Mouse (Mus musculus) MEL (cell line): ENCODE results near the gene Cacnb3. TPM values are rescaled to one million over a fixed set of nuclear protein-coding genes. Genes with fewer than 3 reads are reported as not detected.

ENCODE experiments used
- DNase-seq: peaks from one replicate; pipeline ENCODE4 v3.0.0; 2011; ENCODE audit warnings: low read depth, low spot score
- H3K27ac ChIP-seq: 2 replicates; pipeline ENCODE4 v1.5.1; 2012; ENCODE audit warnings: low read depth, mild to moderate bottlenecking, control low read depth, low read length, moderate library complexity; ENCODE audit not compliant: control insufficient read depth
- H3K27me3 ChIP-seq, 2 experiments: fragments of 150-350 bp in 1 of 2; sonication (generic) in 1 of 2; 2 replicates each; pipeline ENCODE4 v1.6.1; 2012; ENCODE audit warnings: low read length in 2 of 2, mild to moderate bottlenecking in 2 of 2, improper control_type of control experiment in 1 of 2, moderate library complexity in 1 of 2; ENCODE audit not compliant: insufficient read depth in 2 of 2, control insufficient read depth in 1 of 2
- H3K36me3 ChIP-seq, 2 experiments: 2 replicates each; pipeline ENCODE4 v1.6.1; 2012 to 2014; ENCODE audit warnings: low read length in 2 of 2, improper control_type of control experiment in 1 of 2, inconsistent platforms in 1 of 2, mild to moderate bottlenecking in 1 of 2; ENCODE audit not compliant: insufficient read depth in 2 of 2, control insufficient read depth in 1 of 2
- H3K4me1 ChIP-seq, 2 experiments: fragments of 150-350 bp in 1 of 2; sonication (generic) in 1 of 2; 2 replicates each; pipeline ENCODE4 v1.6.1; 2012; ENCODE audit warnings: low read length in 2 of 2, improper control_type of control experiment in 1 of 2, mild to moderate bottlenecking in 1 of 2; ENCODE audit not compliant: insufficient read depth in 2 of 2, control insufficient read depth in 1 of 2
- H3K4me3 ChIP-seq, 2 experiments: fragments of 150-350 bp in 1 of 2; sonication (generic) in 1 of 2; 2 replicates each; pipeline ENCODE4 v1.5.1; 2012; ENCODE audit warnings: low read depth in 2 of 2, low read length in 2 of 2, mild to moderate bottlenecking in 2 of 2, moderate library complexity in 2 of 2, control low read depth in 1 of 2, improper control_type of control experiment in 1 of 2; ENCODE audit not compliant: control insufficient read depth in 1 of 2, insufficient read depth in 1 of 2
- H3K79me2 ChIP-seq: 2 replicates; pipeline ENCODE4 v1.6.1; 2012; ENCODE audit warnings: mild to moderate bottlenecking, low read length, moderate library complexity; ENCODE audit not compliant: control insufficient read depth, poor library complexity, insufficient read depth
- H3K9ac ChIP-seq: 2 replicates; pipeline ENCODE4 v1.6.1; 2012; ENCODE audit warnings: low read depth, mild to moderate bottlenecking, control low read depth, low read length, moderate library complexity; ENCODE audit not compliant: control insufficient read depth, poor library complexity, severe bottlenecking
- H3K9me3 ChIP-seq: fragments of 150-350 bp; sonication (generic); replicated peaks from 2 replicates; pipeline ENCODE4 v1.6.1; 2012; ENCODE audit warnings: mild to moderate bottlenecking, low read length, improper control_type of control experiment, moderate library complexity; ENCODE audit not compliant: insufficient read depth
- BHLHE40 ChIP-seq: IDR thresholded peaks from 2 replicates; pipeline ENCODE4 v1.6.1; 2012; ENCODE audit warnings: low read depth, mild to moderate bottlenecking, inconsistent platforms, low read length, improper control_type of control experiment, borderline replicate concordance
- CHD1 ChIP-seq: IDR thresholded peaks from 2 replicates; pipeline ENCODE4 v1.6.1; 2012; ENCODE audit warnings: low read depth, mild to moderate bottlenecking, inconsistent platforms, low read length, improper control_type of control experiment
- CHD2 ChIP-seq: IDR thresholded peaks from 2 replicates; pipeline ENCODE4 v1.6.1; 2011; ENCODE audit warnings: low read length, improper control_type of control experiment
- CTCF ChIP-seq, 3 experiments: IDR thresholded peaks in 2 of 3; conservative IDR thresholded peaks in 1 of 3; 2 replicates each; pipeline ENCODE4 v1.5.1; 2011 to 2012; ENCODE audit warnings: low read length in 3 of 3, low read depth in 2 of 3, mild to moderate bottlenecking in 2 of 3, improper control_type of control experiment in 1 of 3, inconsistent platforms in 1 of 3, mixed read lengths in 1 of 3, moderate library complexity in 1 of 3; ENCODE audit not compliant: control insufficient read depth in 1 of 3, insufficient read depth in 1 of 3, poor library complexity in 1 of 3, severe bottlenecking in 1 of 3
- ELF1 ChIP-seq: IDR thresholded peaks from 2 replicates; pipeline ENCODE4 v1.6.1; 2014; ENCODE audit warnings: low read depth, mild to moderate bottlenecking, inconsistent platforms, low read length, improper control_type of control experiment, moderate library complexity
- JUND ChIP-seq: IDR thresholded peaks from 2 replicates; pipeline ENCODE4 v1.6.1; 2011; ENCODE audit warnings: low read depth, mild to moderate bottlenecking, improper control_type of control experiment, low read length
- KAT2A ChIP-seq: conservative IDR thresholded peaks from 2 replicates; pipeline ENCODE4 v1.6.1; 2012; ENCODE audit warnings: low read depth, low read length, improper control_type of control experiment, inconsistent platforms
- MEF2A ChIP-seq: IDR thresholded peaks from 2 replicates; pipeline ENCODE4 v1.6.1; 2014; ENCODE audit warnings: low read depth, mild to moderate bottlenecking, inconsistent platforms, low read length, improper control_type of control experiment; ENCODE audit not compliant: poor library complexity, insufficient replicate concordance, severe bottlenecking; ENCODE audit errors: extremely low read depth
- MXI1 ChIP-seq: IDR thresholded peaks from 2 replicates; pipeline ENCODE4 v1.6.1; 2011; ENCODE audit warnings: mild to moderate bottlenecking, low read depth, low read length, improper control_type of control experiment
- MYB ChIP-seq: IDR thresholded peaks from 2 replicates; pipeline ENCODE4 v1.6.1; 2011; ENCODE audit warnings: mild to moderate bottlenecking, low read depth, low read length, improper control_type of control experiment
- NRF1 ChIP-seq: IDR thresholded peaks from 2 replicates; pipeline ENCODE4 v1.6.1; 2014; ENCODE audit warnings: low read depth, mild to moderate bottlenecking, inconsistent platforms, low read length, improper control_type of control experiment, moderate library complexity; ENCODE audit not compliant: poor library complexity, insufficient read depth, severe bottlenecking
- POLR2AphosphoS2 ChIP-seq: IDR thresholded peaks from 2 replicates; pipeline ENCODE4 v1.6.1; 2011; ENCODE audit warnings: low read length, improper control_type of control experiment
- POLR2AphosphoS5 ChIP-seq: IDR thresholded peaks from 2 replicates; pipeline ENCODE4 v1.6.1; 2012; ENCODE audit warnings: low read depth, borderline replicate concordance, mild to moderate bottlenecking, inconsistent platforms, low read length, moderate library complexity, mixed read lengths
- RAD21 ChIP-seq: IDR thresholded peaks from 2 replicates; pipeline ENCODE4 v1.6.1; 2011; ENCODE audit warnings: mild to moderate bottlenecking, low read depth, low read length, improper control_type of control experiment
- TBP ChIP-seq: IDR thresholded peaks from 2 replicates; pipeline ENCODE4 v1.8.0; 2011; ENCODE audit warnings: low read depth, low read length, improper control_type of control experiment
- TCF12 ChIP-seq: IDR thresholded peaks from 2 replicates; pipeline ENCODE4 v1.6.1; 2014; ENCODE audit warnings: low read depth, mild to moderate bottlenecking, inconsistent platforms, low read length, improper control_type of control experiment, moderate library complexity
- UBTF ChIP-seq: IDR thresholded peaks from 2 replicates; pipeline ENCODE4 v1.6.1; 2012; ENCODE audit warnings: low read depth, mild to moderate bottlenecking, inconsistent platforms, low read length, improper control_type of control experiment, moderate library complexity, borderline replicate concordance; ENCODE audit not compliant: insufficient read depth
- USF1 ChIP-seq: IDR thresholded peaks from 2 replicates; pipeline ENCODE4 v1.6.1; 2014; ENCODE audit warnings: low read depth, mild to moderate bottlenecking, inconsistent platforms, low read length, improper control_type of control experiment, moderate library complexity
- ZC3H11A ChIP-seq: IDR thresholded peaks from 2 replicates; pipeline ENCODE4 v1.6.1; 2012; ENCODE audit warnings: low read depth, mild to moderate bottlenecking, inconsistent platforms, low read length, improper control_type of control experiment
- ZNF384 ChIP-seq: IDR thresholded peaks from 2 replicates; pipeline ENCODE4 v1.6.1; 2012; ENCODE audit warnings: low read depth, mild to moderate bottlenecking, inconsistent platforms, low read length, improper control_type of control experiment
- polyA plus RNA-seq, 2 experiments: library from polyadenylated mRNA; stranded (reverse) in 1 of 2; unstranded in 1 of 2; fragments of >175 nt in 1 of 2; fragments of >200 nt in 1 of 2; gene quantifications; 2 replicates each; pipeline versions ENCODE4 v1.2.1 to v1.2.4; 2012; ENCODE audit warnings: low replicate concordance in 2 of 2, low read depth in 1 of 2; ENCODE audit not compliant: insufficient read length in 2 of 2, insufficient read depth in 1 of 2, missing spikeins in 1 of 2
- total RNA-seq: library from RNA; depleted of rRNA; stranded (reverse); fragments of 300-350 nt; gene quantifications from 2 replicates; pipeline ENCODE4 v1.2.3, GENCODE M21; 2012

The Cacnb3 gene
- total and polyA plus RNA-seq, 3 experiments, result 1.4 to 8.5 TPM; not detected in 1

DNA sequence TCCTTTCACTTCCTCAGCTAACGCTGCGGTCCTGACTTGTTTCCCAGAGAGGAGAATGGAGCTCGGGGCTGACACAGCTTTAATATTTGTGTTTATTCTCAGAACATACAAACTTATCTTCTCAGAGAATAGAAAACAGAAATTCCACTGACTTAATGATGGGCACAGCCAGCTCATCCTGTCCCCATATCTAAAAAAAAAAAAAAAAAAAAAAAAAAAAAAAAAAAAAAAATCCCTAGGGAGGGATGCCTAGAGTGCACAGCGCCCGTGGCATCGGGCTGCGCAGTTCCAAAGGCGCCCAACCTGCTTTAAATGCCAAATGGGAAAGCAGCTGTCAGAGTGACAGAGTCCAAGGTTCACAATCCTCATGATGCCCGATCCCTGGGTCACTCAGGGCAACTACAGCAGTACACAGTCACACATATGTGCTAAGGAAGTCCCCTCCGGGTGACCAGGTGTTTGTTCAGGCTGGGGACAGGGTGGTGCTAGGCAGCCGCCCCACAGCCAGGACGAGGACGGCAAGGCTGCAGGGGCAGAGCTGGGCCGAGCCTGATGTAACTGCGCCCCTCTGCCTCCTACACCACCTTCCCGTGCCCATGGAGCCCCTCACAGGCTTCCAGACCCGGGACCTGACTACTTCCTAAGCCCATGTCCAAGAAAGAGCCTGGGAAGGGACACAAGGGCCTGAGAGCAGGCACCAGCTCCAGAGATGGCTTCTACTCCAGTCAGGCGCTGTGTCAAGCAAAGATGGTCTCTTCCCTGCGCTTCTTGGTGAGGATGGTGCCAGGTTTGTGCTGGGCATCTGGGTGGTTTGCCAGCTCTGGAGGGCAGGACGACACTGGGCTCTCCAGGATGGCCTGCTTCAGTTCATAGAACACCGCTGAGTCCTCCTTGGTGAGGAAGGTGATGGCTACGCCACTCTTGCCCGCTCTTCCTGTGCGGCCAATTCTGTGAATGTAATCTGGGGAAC lies 14.7 kb downstream of the Cacnb3 start:
- Histone ChIP-seq H3K36me3 (peaks cover 0 to 21% of the 10 kb centered on the region in 2 experiments; a peak in 2 of 4 replicates), H3K9me3 (no peaks in the 10 kb centered on the region), H3K9ac (no peak overlapping the region), H3K79me2 (no peaks in the 10 kb centered on the region), H3K4me3 (no peak overlapping the region)
- DNase-seq, result no peak
- TF ChIP-seq UBTF, result no peak
- peak; percentile 79 for TF ChIP-seq ZNF384
- TF ChIP-seq TCF12, result no peak
- TF ChIP-seq CHD1, result no peak
- TF ChIP-seq MEF2A, result no peak
- TF ChIP-seq RAD21, result no peak
- TF ChIP-seq POLR2AphosphoS2, result no peak
- TF ChIP-seq, all 39 proteins: peak for 1
- H3K4me1 ChIP-seq, result no peaks in the 10 kb centered on the region
- H3K27me3 ChIP-seq, result no peaks in the 10 kb centered on the region
- no peak overlapping the region for H3K27ac ChIP-seq

DNA sequence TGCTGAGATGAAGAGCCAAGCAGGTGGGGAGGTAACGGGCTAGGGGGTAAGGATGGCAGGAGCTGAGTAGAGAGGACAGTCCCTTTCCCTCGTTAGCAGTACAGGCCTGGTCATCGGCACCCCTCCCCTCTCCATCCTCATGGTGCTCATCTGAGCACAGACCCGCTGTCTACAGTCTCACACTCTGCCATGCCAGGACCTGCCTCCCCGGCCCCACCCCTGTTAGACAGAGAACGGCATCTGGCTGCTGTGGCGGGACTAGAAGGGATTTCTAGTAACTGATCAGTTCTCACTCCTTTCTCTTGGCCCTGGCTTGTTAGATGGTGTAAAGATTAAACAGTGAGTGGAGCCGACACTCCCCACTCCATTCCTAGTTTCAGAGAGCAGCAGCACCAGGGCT lies 16.1 kb downstream of the Cacnb3 start:
- TF ChIP-seq KAT2A (no peak), JUND (no peak), CHD2 (no peak), USF1 (no peak), MYB (no peak), CTCF (IDR thresholded peaks at IDR 0.05 in 2 of 3, conservative IDR thresholded peaks at IDR 0.05 in 1 of 3; ENCODE audit: control insufficient read depth in 1 of 3, insufficient read depth in 1 of 3, low read depth in 2 of 3, low read length in 3 of 3, poor library complexity in 1 of 3, severe bottlenecking in 1 of 3) (no peak), MEF2A (no peak), MXI1 (no peak), UBTF (no peak), CHD1 (no peak), ZC3H11A (no peak), NRF1 (no peak), POLR2AphosphoS5 (no peak), POLR2AphosphoS2 (no peak), BHLHE40 (no peak), RAD21 (no peak), TBP (no peak), ELF1 (no peak)
- TF ChIP-seq, all 39 proteins: peak for 0
- Histone ChIP-seq H3K27ac (no peak overlapping the region), H3K4me3 (no peak overlapping the region), H3K36me3 (peaks cover 0 to 24% of the 10 kb centered on the region in 2 experiments; a peak in 2 of 4 replicates), H3K9me3 (no peaks in the 10 kb centered on the region), H3K9ac (no peak overlapping the region), H3K27me3 (no peaks in the 10 kb centered on the region), H3K4me1 (no peaks in the 10 kb centered on the region), H3K79me2 (no peaks in the 10 kb centered on the region)
- no peak for DNase-seq
